Mouse (Mus musculus): Measurements from ENCODE around the gene Hydin. TPM values are rescaled to one million over a fixed set of nuclear protein-coding genes. Genes with fewer than 3 reads are reported as not detected.

Hydin gene
- 0.32 and 0.52 TPM in 2 replicates for polyA plus RNA-seq (2015; fragmentation: Nextera tagmentation; extraction: Ambion mirVana)

DNA sequence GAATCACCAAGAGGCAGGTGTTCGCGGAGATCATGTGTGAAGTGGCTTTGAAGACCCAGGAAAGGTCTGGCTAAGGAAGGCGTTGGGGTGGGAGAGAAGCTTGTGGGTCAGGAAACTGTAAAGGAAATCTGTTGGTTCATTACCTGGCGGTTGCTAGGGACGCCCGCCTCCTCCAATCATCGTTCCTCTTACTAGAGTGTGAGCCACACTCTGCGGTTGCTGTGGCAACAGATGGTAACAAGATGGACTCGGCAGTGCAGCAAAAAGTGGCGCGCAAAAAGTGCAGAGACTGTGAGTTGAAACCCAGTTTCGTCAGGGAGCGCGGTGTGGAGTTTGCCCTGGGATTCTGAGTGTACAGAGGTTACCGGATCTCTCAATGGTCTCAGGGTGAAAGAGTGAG is at the start of gene Hydin:
Gene Hydin (plus strand): TSS at position 237 of the 400 bp plus-strand sequence.
- peaks cover 6% of the 10 kb centered on the region for H3K4me1 ChIP-seq (replicated peaks; ENCODE audit: control insufficient read depth, insufficient read depth, low read length)
- no peaks in the 10 kb centered on the region for H3K27me3 ChIP-seq (replicated peaks; ENCODE audit: control insufficient read depth, insufficient read depth, low read length)
- WGBS, result under 1% methylated on average over 15 of the region's 15 CpGs
- peak within 1 kb of the TSS; percentile 37 for H3K4me3 ChIP-seq (replicated peaks; ENCODE audit: low read length)
- no peaks in the 10 kb centered on the region for H3K36me3 ChIP-seq (ENCODE audit: control insufficient read depth, insufficient read depth)
- no peak within 1 kb of the TSS for H3K27ac ChIP-seq (ENCODE audit: low read length)
- H3K9me3 ChIP-seq (ENCODE audit: control insufficient read depth, low read length), result no peaks in the 10 kb centered on the region
- peak within 1 kb of the TSS; percentile 29; the same call in 1 of the 2 replicates for H3K9ac ChIP-seq (replicated peaks; ENCODE audit: low read depth, low read length)
- peak within 1 kb of the TSS; percentile 48 for H3K4me2 ChIP-seq (ENCODE audit: low read length)
- peak; percentile 96 for ATAC-seq

DNA sequence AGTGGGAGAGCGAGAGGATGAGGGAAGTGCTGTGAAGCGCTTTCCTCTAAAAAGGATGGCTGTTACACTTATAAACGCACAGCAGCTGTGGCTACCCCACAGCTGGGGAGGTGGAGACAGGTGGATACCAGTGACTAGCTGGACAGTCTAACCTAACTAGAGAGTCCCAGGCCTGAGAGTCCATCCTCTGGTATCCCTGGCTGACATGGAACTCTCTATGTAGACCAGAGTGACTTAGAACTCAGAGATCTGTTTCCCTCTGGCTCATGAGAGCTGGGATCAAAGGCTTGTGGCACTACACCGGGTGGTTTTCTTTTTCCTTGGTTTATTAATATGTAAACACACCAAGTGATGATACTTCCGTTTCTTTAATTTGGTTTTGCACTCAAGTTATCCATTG is 49.6 kb upstream of the Hydin start:
- Histone ChIP-seq H3K4me2 (ENCODE audit: low read length) (peak overlapping the region; percentile 56), H3K9ac (replicated peaks; ENCODE audit: low read depth, low read length) (peak overlapping the region; percentile 28), H3K27ac (ENCODE audit: low read length) (peak overlapping the region; percentile 73), H3K36me3 (ENCODE audit: control insufficient read depth, insufficient read depth) (peaks cover 8% of the 10 kb centered on the region), H3K9me3 (ENCODE audit: control insufficient read depth, low read length) (no peaks in the 10 kb centered on the region), H3K27me3 (replicated peaks; ENCODE audit: control insufficient read depth, insufficient read depth, low read length) (no peaks in the 10 kb centered on the region), H3K4me3 (replicated peaks; ENCODE audit: low read length) (peak overlapping the region; percentile 50), H3K4me1 (replicated peaks; ENCODE audit: control insufficient read depth, insufficient read depth, low read length) (peaks cover 17% of the 10 kb centered on the region)
- WGBS, result 34% methylated on average over 5 of the region's 5 CpGs
- peak; percentile 25; the same call in 1 of the 2 replicates for ATAC-seq

DNA sequence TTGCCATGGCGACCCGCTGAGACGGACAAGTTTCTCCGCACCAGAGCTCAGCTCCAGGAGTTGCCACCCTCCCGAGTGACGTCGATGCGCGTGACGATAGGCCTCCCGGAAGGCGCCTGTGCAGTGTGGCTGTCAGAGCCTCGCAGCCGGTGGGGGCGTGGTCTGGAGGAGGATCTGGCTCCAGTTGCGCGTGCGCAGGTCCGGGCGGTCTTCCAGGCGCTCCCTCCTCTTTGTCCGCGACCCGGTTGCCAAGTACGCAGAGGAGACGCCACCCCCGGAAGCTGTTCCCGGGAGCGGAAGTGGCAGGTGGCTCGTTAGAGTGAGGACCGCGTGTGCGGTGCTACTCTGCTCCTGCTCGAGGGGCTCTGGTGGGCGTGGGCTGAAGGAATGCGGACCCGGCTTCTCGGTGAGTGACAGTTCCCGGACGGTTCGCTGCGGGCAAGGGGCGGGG is 49.1 kb upstream of the Hydin start:
- H3K4me1 ChIP-seq (replicated peaks; ENCODE audit: control insufficient read depth, insufficient read depth, low read length), result peaks cover 17% of the 10 kb centered on the region
- peak overlapping the region; percentile 50 for H3K4me3 ChIP-seq (replicated peaks; ENCODE audit: low read length)
- H3K27me3 ChIP-seq (replicated peaks; ENCODE audit: control insufficient read depth, insufficient read depth, low read length), result no peaks in the 10 kb centered on the region
- H3K9ac ChIP-seq (replicated peaks; ENCODE audit: low read depth, low read length), result peak overlapping the region; percentile 38
- peaks cover 8% of the 10 kb centered on the region for H3K36me3 ChIP-seq (ENCODE audit: control insufficient read depth, insufficient read depth)
- under 1% methylated on average over 43 of the region's 43 CpGs for WGBS
- peak overlapping the region; percentile 73 for H3K27ac ChIP-seq (ENCODE audit: low read length)
- ATAC-seq, result peak; percentile 100
- H3K4me2 ChIP-seq (ENCODE audit: low read length), result peak overlapping the region; percentile 85
- H3K9me3 ChIP-seq (ENCODE audit: control insufficient read depth, low read length), result no peaks in the 10 kb centered on the region

DNA sequence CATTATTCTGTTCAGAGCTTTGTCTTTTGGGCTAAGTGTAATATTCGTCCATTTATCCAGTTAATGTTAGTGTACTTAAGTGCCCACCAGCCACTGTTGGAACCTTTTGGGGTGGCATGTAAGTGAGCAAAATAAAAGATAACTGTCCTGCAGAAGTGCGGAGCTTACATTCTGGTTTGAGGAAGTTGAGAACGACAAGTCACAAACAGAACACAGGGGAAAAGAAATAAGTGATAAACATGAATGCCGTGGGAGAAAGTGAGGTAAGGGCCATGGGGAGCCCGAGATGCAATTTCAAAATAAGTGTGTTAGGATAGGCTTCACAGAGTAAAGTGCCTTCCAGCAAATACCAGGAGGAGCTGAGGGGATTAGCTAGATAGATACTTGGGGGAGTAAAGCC is 48.3 kb upstream of the Hydin start:
- WGBS, result 70% methylated on average over 5 of the region's 5 CpGs
- H3K4me3 ChIP-seq (replicated peaks; ENCODE audit: low read length), result peak overlapping the region; percentile 50
- H3K9ac ChIP-seq (replicated peaks; ENCODE audit: low read depth, low read length), result no peak overlapping the region
- ATAC-seq, result no peak
- no peak overlapping the region for H3K27ac ChIP-seq (ENCODE audit: low read length)
- peak overlapping the region; percentile 85 for H3K4me2 ChIP-seq (ENCODE audit: low read length)
- no peaks in the 10 kb centered on the region for H3K9me3 ChIP-seq (ENCODE audit: control insufficient read depth, low read length)
- peaks cover 14% of the 10 kb centered on the region for H3K36me3 ChIP-seq (ENCODE audit: control insufficient read depth, insufficient read depth)
- H3K4me1 ChIP-seq (replicated peaks; ENCODE audit: control insufficient read depth, insufficient read depth, low read length), result peaks cover 17% of the 10 kb centered on the region
- H3K27me3 ChIP-seq (replicated peaks; ENCODE audit: control insufficient read depth, insufficient read depth, low read length), result no peaks in the 10 kb centered on the region

DNA sequence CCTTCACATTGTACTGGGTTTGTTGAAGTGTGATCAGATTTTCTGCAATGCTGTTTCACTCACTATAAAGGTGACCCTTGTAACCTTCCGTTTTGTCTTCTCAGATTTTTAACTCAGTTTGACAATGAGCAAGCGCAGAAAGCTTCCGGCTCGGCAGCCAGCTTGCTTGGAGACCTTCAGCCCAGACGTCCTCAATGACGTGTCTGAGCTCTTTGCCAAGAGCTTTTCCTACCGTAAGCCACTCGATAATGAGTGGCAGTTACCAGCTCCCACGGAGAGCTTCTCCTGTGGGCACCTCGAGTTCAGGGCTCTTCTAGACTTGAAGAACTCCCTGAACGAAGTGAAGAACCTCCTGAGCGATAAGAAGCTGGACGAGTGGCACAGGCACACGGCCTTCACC is 45.8 kb upstream of the Hydin start:
- H3K9ac ChIP-seq (replicated peaks; ENCODE audit: low read depth, low read length), result no peak overlapping the region
- no peaks in the 10 kb centered on the region for H3K27me3 ChIP-seq (replicated peaks; ENCODE audit: control insufficient read depth, insufficient read depth, low read length)
- no peak overlapping the region for H3K4me3 ChIP-seq (replicated peaks; ENCODE audit: low read length)
- WGBS, result 88% methylated on average over 14 of the region's 14 CpGs
- no peaks in the 10 kb centered on the region for H3K9me3 ChIP-seq (ENCODE audit: control insufficient read depth, low read length)
- no peak overlapping the region for H3K4me2 ChIP-seq (ENCODE audit: low read length)
- H3K36me3 ChIP-seq (ENCODE audit: control insufficient read depth, insufficient read depth), result peaks cover 17% of the 10 kb centered on the region
- no peak for ATAC-seq
- no peak overlapping the region for H3K27ac ChIP-seq (ENCODE audit: low read length)
- H3K4me1 ChIP-seq (replicated peaks; ENCODE audit: control insufficient read depth, insufficient read depth, low read length), result peaks cover 17% of the 10 kb centered on the region

DNA sequence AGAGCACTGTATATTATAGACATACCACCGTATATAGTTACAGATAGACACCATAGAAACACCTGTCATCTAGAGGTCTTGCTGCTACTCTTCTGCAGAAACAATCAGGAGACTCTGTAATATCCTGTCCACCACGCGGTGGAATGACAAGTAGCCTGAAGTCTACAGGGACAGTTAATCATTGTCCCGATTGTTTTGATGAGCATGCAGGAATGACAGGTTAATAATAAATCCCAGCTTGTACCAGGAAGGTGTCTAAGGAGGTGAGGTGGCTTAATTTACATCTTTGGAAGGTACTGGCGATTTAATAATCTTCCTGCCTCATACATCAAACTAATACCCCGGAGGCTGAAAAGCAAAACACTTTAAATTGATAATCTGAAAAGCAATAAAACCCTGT is 36.0 kb upstream of the Hydin start:
- WGBS, result 87% methylated on average over 6 of the region's 6 CpGs
- H3K4me1 ChIP-seq (replicated peaks; ENCODE audit: control insufficient read depth, insufficient read depth, low read length), result no peaks in the 10 kb centered on the region; the same call in 1 of the 2 replicates

DNA sequence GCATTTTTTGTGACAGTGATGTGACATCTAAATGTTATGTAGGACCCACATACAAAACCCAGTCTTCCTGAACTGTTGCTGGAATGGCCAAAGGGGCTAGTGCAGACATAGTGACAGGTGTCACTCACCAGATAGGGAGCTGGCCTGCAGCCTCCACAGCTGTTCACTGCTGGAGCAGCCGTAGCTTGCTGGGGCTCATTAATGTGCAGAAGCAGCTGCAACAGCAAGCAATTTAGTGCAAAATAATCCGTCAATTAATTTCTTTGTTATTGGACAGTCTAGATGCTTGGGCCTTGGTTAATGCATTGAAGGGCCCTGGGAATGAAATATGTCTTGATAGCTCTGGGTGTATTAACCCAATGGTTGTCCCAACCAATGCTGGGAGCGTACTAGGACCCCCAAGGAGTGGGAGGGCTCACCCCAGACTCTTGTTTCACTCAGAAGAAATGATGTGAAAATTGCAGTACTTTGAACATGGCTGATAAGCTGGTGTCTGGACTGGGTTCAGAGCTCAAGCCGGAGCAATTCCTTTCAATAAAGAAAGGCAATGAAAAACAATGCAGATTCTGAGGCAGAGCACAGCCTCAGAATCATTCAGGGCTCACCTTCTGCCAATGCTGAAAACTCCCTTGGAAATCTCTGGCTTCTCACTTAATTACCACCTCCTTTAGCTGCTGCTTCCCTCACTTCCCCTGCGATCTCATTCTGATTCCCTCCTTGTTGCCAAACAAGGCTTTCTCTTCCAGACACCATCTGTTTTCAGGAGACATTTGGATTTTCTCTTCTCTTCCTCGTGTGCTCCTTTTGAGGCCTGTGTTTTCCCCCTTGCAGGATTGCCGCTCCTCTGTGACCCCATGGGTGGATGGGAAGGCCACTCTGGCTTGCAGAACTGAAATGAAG is 24.2 kb upstream of the Hydin start:
- H3K27ac ChIP-seq (ENCODE audit: low read length), result peak overlapping the region; percentile 74
- no peak overlapping the region for H3K4me3 ChIP-seq (replicated peaks; ENCODE audit: low read length)
- no peaks in the 10 kb centered on the region for H3K36me3 ChIP-seq (ENCODE audit: control insufficient read depth, insufficient read depth)
- H3K4me2 ChIP-seq (ENCODE audit: low read length), result no peak overlapping the region
- no peaks in the 10 kb centered on the region for H3K9me3 ChIP-seq (ENCODE audit: control insufficient read depth, low read length)
- 22% methylated on average over 7 of the region's 7 CpGs for WGBS
- peaks cover 11% of the 10 kb centered on the region for H3K4me1 ChIP-seq (replicated peaks; ENCODE audit: control insufficient read depth, insufficient read depth, low read length)
- no peaks in the 10 kb centered on the region for H3K27me3 ChIP-seq (replicated peaks; ENCODE audit: control insufficient read depth, insufficient read depth, low read length)
- no peak overlapping the region; the same call in 1 of the 2 replicates for H3K9ac ChIP-seq (replicated peaks; ENCODE audit: low read depth, low read length)
- peak; percentile 66 for ATAC-seq

More for the DNA sequence above, 36.0 kb upstream of the Hydin start:
- no peak overlapping the region for H3K9ac ChIP-seq (replicated peaks; ENCODE audit: low read depth, low read length)
- H3K4me3 ChIP-seq (replicated peaks; ENCODE audit: low read length), result no peak overlapping the region
- no peak overlapping the region for H3K27ac ChIP-seq (ENCODE audit: low read length)
- no peaks in the 10 kb centered on the region for H3K36me3 ChIP-seq (ENCODE audit: control insufficient read depth, insufficient read depth)
- no peaks in the 10 kb centered on the region for H3K9me3 ChIP-seq (ENCODE audit: control insufficient read depth, low read length)
- H3K27me3 ChIP-seq (replicated peaks; ENCODE audit: control insufficient read depth, insufficient read depth, low read length), result no peaks in the 10 kb centered on the region
- ATAC-seq, result no peak
- no peak overlapping the region for H3K4me2 ChIP-seq (ENCODE audit: low read length)

DNA sequence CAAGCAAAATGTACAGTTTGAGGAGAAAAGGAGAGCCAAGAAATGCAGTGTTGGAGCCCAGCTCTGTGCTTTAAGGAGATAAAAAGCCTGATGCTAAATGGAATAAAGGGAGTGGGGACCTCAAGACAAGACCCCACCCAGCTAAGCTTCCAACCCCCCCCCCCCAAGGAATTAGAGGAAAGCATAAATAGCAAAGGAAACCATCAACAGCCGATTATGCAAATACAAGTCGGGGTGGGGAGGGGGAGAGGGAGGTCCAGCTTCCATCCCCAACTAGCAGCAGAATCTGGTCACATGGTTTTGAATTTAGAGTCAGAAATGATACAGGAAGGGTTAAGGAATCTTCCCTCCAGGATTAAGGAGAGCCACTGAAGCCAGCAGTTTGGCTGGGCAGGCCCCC is 22.2 kb upstream of the Hydin start:
- Histone ChIP-seq H3K27me3 (replicated peaks; ENCODE audit: control insufficient read depth, insufficient read depth, low read length) (no peaks in the 10 kb centered on the region), H3K9me3 (ENCODE audit: control insufficient read depth, low read length) (no peaks in the 10 kb centered on the region), H3K4me3 (replicated peaks; ENCODE audit: low read length) (no peak overlapping the region)

DNA sequence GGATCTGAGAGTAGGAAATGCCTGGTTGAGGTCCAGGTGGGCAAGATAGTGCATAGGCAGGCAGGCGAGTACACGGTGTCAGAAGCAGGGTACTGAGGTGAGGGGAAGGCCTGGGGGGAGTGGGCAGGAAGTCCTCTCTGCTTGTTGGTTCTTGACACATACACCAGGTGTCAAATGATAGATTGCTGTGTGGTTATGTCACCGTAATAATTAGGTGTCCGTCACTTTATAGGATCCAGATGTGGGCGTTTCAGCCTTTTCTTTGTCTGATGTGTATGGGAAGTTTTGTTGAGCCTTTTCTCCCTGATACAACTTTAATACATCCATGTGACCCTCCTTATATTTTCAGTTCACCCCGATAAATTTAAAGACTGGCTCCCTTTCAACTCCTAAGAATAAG is 19.5 kb upstream of the Hydin start:
- Histone ChIP-seq H3K27me3 (replicated peaks; ENCODE audit: control insufficient read depth, insufficient read depth, low read length) (no peaks in the 10 kb centered on the region), H3K27ac (ENCODE audit: low read length) (no peak overlapping the region), H3K4me3 (replicated peaks; ENCODE audit: low read length) (no peak overlapping the region), H3K4me1 (replicated peaks; ENCODE audit: control insufficient read depth, insufficient read depth, low read length) (peaks cover 10% of the 10 kb centered on the region), H3K36me3 (ENCODE audit: control insufficient read depth, insufficient read depth) (no peaks in the 10 kb centered on the region), H3K4me2 (ENCODE audit: low read length) (no peak overlapping the region), H3K9me3 (ENCODE audit: control insufficient read depth, low read length) (no peaks in the 10 kb centered on the region), H3K9ac (replicated peaks; ENCODE audit: low read depth, low read length) (no peak overlapping the region)
- no peak for ATAC-seq
- 89% methylated on average over 6 of the region's 6 CpGs for WGBS

More for the DNA sequence above, 22.2 kb upstream of the Hydin start:
- Histone ChIP-seq H3K36me3 (ENCODE audit: control insufficient read depth, insufficient read depth) (no peaks in the 10 kb centered on the region), H3K27ac (ENCODE audit: low read length) (no peak overlapping the region), H3K9ac (replicated peaks; ENCODE audit: low read depth, low read length) (no peak overlapping the region), H3K4me2 (ENCODE audit: low read length) (no peak overlapping the region), H3K4me1 (replicated peaks; ENCODE audit: control insufficient read depth, insufficient read depth, low read length) (peaks cover 11% of the 10 kb centered on the region)
- ATAC-seq, result no peak
- 63% methylated on average over 2 of the region's 2 CpGs for WGBS

Measured in forebrain, embryonic 16.5 days (tissue).